Mouse (Mus musculus): ENCODE data around the gene A130010J15Rik.

Gene A130010J15Rik

DNA sequence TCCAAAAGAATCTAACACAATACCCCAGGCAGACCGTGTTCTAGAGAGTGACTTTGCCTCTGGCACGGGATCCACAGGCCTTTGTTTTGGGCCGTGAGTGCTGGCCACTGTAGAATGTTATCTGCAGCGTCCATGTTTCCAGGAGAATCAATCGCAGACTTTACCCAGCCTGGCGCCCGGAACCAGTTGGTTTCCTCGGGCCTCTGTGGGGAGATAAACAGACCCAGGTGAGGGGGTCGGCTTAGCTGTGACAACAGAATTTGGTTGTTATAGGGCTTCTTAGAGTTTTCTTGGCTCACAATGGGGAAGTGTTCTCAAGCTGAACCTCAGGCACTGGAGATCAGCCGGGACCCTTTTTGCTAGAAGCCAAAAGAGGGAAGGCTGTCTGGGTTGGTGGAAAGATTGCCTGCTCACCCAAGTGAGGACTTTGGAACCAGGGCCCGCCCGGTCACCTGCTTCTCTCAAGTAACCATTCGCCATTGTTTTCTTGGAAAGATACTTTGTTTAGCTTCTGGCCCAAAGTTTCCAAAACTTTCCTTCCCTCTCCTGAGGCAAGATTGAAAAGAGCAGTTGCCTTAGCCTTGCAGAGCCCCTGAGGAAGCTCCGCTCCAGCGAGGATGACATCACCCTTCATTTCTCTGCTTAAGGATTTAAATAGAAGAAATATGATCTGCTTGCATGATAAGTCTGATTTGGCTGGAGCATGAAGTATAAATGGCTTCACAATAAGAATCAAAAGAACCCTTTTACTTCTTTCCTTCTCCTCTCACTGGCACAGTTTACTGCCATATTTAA lies 11.3 kb upstream of the A130010J15Rik start:
- no peak for DNase-seq (ENCODE audit: low spot score)

DNA sequence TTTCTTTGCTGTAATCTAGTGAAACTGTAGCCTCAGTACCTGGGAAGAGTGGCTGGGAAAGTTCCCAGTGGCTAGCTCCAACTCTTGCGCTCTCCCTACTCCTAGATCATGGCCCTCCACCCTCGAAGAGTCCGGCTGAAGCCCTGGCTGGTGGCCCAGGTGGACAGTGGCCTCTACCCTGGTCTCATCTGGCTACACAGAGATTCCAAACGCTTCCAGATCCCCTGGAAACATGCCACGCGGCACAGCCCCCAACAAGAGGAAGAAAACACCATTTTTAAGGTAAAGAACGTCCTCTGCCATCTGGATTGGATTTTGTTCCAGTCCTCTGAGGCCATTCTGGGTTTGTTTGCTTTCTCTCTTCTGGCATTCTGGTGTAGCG lies 10.7 kb upstream of the A130010J15Rik start:
- DNase-seq (ENCODE audit: low spot score), result no peak

DNA sequence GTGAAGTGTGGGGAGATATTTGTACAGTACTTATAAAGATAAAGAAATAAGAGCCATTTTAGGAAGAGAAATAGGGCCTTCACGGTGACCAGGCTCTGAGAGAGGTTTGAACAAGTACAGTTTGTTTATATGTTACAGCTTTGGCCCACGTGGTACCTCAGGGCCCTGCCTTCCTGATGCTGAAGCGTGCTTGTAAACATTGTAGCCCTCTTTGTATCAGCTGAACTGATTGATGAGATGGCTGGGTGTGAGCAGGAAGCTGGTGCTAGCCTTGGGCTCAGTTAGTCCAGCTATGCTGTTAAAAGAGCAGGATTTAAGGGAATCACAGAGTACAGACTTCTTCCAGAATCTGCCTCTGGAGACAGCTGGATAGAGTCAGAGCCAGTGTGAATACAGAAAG lies 8.7 kb upstream of the A130010J15Rik start:
- no peak for DNase-seq (ENCODE audit: low spot score)

GRCm38 (mm10) chr1:193159613-193160012 lies 8.2 kb upstream of the A130010J15Rik start:
- DNase-seq (ENCODE audit: low spot score), result no peak

DNA sequence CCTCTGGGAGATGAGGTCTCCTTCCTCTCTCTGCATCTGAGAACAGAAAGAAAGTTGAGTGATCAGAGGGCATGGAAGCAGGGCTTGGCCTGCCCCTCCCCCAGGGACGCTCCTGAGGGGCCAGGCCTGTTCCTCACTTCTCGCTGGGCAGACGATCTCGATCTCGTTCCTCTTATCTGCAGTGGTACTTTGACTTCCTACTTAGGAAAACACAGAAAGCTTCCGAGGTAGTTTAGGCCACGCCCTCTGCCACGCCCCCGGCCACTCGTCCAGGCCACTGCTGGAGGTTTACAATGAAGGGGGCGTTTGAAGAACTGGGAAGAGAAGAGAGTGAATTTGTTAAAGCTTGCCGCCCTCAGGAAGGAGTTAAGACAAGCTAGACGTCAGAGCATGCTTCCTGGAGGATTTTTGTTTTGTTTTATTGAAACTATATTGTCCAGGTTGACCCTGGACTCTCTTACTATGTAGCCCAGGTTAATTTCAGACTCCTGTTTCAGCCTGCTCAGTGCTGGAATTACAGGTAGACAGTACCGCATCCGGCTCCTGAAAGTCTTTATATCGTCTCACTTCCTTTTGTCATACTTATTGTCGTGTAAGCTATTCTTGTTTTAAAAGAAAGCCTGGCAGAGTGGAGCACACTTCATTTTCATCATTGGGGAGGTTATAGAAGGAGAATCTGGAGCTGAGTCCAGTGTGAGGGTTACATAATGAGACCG lies 7.4 kb upstream of the A130010J15Rik start:
- DNase-seq (ENCODE audit: low spot score), result peak; percentile 84

DNA sequence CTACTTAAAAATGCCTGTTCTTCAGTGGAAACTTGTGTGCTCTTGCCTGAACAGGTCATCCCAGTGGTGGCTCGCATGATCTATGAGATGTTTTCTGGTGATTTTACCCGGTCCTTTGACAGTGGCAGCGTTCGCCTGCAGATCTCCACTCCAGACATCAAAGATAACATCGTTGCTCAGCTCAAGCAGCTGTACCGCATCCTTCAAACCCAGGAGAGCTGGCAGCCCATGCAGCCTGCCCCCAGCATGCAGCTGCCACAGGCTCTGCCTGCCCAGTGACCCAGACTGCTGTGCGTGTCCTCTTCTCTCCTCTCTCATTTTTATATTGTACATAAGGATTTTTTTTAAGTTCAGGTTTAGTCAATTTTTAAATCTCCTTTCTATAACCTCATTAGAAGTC lies 1.4 kb downstream of the A130010J15Rik start:
- no peak for DNase-seq (ENCODE audit: low spot score)

GRCm38 (mm10) chr1:193169856-193170255 lies 2.0 kb downstream of the A130010J15Rik start:
- DNase-seq (ENCODE audit: low spot score), result no peak

DNA sequence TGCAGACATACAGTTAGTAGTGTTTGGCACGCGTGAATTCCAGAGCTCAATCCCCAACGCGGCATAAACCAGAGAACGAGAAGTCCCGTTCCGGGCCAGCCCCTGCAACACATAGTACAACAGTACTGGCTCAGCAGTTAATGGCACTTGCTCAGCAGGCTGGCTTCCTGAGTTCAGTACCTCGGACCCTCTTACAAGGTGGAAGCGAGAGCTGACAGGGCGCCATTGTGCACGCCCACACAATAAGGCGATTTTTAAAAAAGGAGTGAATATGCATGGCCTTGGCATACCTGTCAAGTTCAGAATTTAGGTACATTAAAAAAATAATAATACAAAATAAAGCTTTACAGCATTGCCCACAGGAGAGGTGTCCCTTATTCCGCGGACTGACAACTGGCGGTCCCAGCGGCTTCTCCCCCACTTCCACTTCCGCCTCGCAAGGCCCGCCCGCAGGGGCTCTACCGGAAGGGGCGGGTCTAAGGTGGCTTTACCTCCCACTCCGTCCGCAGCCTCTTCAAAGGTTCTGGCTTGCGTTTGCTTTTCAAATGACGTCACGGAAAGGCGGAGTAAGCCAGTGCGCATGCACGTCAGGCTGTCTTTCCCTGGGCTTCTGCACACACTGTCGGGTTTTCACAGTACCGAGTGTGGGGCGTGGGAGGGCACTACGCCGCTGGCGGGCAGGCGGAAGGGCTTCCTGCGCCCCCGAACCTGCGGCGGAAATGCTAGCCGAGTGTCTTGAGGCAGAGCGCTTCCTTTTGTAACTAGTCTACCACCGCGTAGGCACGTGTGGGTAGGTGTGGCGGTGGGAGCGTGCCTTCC lies 5.4 kb downstream of the A130010J15Rik start:
- DNase-seq (ENCODE audit: low spot score), result peak; percentile 99

DNA sequence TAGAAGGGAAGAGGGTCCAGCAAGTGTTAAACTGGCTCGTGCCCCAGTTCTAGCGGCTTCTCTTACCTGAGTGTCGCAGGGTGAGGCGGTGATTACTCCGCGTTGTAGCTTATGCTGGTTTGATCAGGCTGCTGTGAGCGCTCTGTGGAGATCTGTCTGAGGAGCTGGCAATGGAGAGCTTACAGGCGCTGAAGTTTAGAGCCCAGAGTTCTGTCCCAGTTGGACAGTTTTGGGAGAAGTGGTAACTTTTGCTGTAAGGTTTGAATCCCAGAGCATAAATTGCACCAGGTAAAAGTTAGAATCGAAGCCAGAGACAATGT lies 5.9 kb downstream of the A130010J15Rik start:
- no peak for DNase-seq (ENCODE audit: low spot score)

- no peak for DNase-seq (ENCODE audit: low spot score)
Measured at GRCm38 (mm10) chr1:193174143-193174733, 6.4 kb downstream of the A130010J15Rik start.

GRCm38 (mm10) chr1:193181104-193181503 lies 13.3 kb downstream of the A130010J15Rik start:
- no peak for DNase-seq (ENCODE audit: low spot score)

GRCm38 (mm10) chr1:193188257-193188656 lies 20.4 kb downstream of the A130010J15Rik start:
- no peak for DNase-seq (ENCODE audit: low spot score)

DNA sequence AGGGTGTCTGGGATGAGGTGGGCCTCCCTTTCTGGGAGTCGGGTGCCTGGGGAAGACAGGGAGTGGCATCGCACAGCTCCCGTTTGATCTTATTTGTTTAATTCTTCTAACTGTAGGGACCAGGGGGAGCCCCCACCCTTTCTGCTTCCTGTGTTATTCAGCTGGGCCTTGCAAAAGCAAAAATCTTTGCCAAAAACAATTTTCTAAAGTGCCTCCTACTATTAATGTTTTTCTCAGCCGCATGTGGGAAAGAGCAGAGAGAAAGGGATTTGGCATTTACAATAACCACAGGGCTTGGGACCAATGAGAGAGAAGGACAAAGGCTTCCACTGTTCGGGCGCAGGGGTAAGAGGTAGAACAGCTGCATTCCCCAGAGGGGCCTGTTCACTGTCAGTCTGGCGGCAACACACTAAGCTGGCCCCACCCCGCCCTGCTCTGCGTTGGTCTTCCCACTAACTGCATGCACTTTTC lies 21.3 kb downstream of the A130010J15Rik start:
- peak; percentile 54 for DNase-seq (ENCODE audit: low spot score)

DNA sequence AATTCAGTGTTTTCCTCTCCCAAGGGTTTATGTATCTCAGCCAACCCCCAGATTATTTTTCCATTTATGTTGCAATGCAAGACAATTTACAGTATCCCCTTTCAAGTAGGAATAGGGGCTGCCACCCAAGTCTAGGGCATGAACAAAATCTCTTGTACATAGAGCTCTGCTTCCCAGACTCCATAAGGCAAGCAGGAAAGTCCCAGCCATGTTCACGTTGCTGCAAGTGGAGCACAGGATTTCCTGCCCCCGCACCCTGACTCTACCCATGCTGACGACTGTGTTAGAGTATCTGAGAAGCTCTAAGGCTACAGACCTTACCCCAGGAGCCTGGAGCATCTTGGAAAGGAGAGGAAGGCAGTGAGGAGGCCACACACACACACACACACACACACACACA lies 21.9 kb downstream of the A130010J15Rik start:
- no peak for DNase-seq (ENCODE audit: low spot score)

- DNase-seq (ENCODE audit: low spot score), result no peak
Measured at GRCm38 (mm10) chr1:193191675-193192283, 23.9 kb downstream of the A130010J15Rik start.

- no peak for DNase-seq (ENCODE audit: low spot score)
Measured at GRCm38 (mm10) chr1:193194416-193195140, 26.7 kb downstream of the A130010J15Rik start.

DNA sequence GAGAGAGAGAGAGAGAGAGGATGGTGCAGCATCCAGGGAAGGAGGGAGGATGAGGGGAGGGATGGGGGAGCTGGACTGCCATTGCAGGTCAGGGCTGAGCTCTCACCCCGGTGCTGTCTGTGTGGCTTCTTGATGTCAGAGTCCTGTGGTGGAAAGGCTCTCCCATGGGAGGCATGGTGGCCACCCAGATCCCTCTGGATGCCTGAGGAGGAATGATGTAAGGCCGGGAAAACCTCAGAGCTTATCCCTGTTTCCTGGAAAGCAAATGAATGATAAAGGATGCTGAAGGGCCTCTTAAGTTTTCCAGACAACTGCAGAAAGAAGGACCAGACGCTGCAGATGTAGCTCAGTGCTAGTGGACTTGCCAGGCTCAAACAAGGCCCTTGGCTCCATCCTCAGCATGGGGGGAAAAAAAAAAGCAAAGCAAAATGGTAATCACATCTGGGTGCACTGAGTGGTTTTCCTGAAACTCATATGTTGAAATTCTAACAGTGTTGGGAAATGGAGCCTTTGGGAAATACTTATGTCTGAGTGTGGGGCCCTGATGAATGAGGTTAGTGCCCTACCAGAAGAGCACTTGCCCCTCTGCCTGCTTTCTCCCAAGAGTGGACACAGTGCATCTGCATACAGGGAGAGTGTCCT lies 27.4 kb downstream of the A130010J15Rik start:
- DNase-seq (ENCODE audit: low spot score), result no peak

DNA sequence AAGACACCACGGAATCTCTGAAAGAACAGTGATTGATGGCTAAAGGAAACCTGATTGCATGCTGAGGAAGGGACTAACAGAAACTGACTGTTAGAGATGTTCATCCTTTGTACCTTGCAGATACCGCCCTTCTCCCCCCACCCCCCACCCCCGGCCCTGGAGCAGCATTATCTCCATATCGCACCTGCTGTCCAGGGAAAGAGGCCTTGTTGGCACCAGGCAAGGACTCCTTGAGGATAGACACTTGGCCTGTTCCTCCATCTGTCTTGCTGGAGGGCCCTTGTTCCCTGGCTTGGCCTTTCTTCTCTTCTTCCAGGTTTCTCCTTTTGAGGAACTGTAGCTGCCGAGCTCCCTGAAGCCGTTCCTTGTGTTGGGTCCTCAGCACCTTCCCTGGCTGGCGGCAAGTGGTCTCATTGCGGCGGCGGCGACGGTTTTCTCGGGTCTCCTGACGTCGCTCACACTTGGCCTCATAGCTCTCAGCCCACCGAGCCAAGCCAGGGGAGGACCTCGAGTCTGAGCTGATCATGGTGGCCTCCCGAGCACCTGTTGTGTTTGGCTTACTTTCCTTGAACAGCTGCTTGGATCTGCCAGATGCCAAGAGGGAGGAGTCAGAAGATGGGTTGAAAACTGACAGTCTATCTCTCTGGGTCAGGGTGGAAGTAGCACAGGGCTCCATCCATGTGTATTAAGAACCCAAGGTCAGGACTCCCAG lies 29.8 kb downstream of the A130010J15Rik start:
- no peak for DNase-seq (ENCODE audit: low spot score)

GRCm38 (mm10) chr1:193198312-193198711 lies 30.5 kb downstream of the A130010J15Rik start:
- no peak for DNase-seq (ENCODE audit: low spot score)

Measured in embryo, embryonic 10 days (tissue).